Mouse (Mus musculus) MEL (cell line): ENCODE results near the gene Fxn. TPM values are rescaled to one million over a fixed set of nuclear protein-coding genes. Genes with fewer than 3 reads are reported as not detected.
"Not testable (repeated sequence)": the region's sequence is repeated elsewhere in the genome, so short reads cannot be mapped to it uniquely, and the experiment has no call there.

Source experiments
- DNase-seq: peaks from one replicate; pipeline ENCODE4 v3.0.0; 2011; ENCODE audit warnings: low read depth, low spot score
- H3K27ac ChIP-seq: 2 replicates; pipeline ENCODE4 v1.5.1; 2012; ENCODE audit warnings: low read depth, mild to moderate bottlenecking, control low read depth, low read length, moderate library complexity; ENCODE audit not compliant: control insufficient read depth
- H3K27me3 ChIP-seq, 2 experiments: fragments of 150-350 bp in 1 of 2; sonication (generic) in 1 of 2; 2 replicates each; pipeline ENCODE4 v1.6.1; 2012; ENCODE audit warnings: low read length in 2 of 2, mild to moderate bottlenecking in 2 of 2, improper control_type of control experiment in 1 of 2, moderate library complexity in 1 of 2; ENCODE audit not compliant: insufficient read depth in 2 of 2, control insufficient read depth in 1 of 2
- H3K36me3 ChIP-seq, 2 experiments: 2 replicates each; pipeline ENCODE4 v1.6.1; 2012 to 2014; ENCODE audit warnings: low read length in 2 of 2, improper control_type of control experiment in 1 of 2, inconsistent platforms in 1 of 2, mild to moderate bottlenecking in 1 of 2; ENCODE audit not compliant: insufficient read depth in 2 of 2, control insufficient read depth in 1 of 2
- H3K4me1 ChIP-seq, 2 experiments: fragments of 150-350 bp in 1 of 2; sonication (generic) in 1 of 2; 2 replicates each; pipeline ENCODE4 v1.6.1; 2012; ENCODE audit warnings: low read length in 2 of 2, improper control_type of control experiment in 1 of 2, mild to moderate bottlenecking in 1 of 2; ENCODE audit not compliant: insufficient read depth in 2 of 2, control insufficient read depth in 1 of 2
- H3K4me3 ChIP-seq, 2 experiments: fragments of 150-350 bp in 1 of 2; sonication (generic) in 1 of 2; 2 replicates each; pipeline ENCODE4 v1.5.1; 2012; ENCODE audit warnings: low read depth in 2 of 2, low read length in 2 of 2, mild to moderate bottlenecking in 2 of 2, moderate library complexity in 2 of 2, control low read depth in 1 of 2, improper control_type of control experiment in 1 of 2; ENCODE audit not compliant: control insufficient read depth in 1 of 2, insufficient read depth in 1 of 2
- H3K79me2 ChIP-seq: 2 replicates; pipeline ENCODE4 v1.6.1; 2012; ENCODE audit warnings: mild to moderate bottlenecking, low read length, moderate library complexity; ENCODE audit not compliant: control insufficient read depth, poor library complexity, insufficient read depth
- H3K9ac ChIP-seq: 2 replicates; pipeline ENCODE4 v1.6.1; 2012; ENCODE audit warnings: low read depth, mild to moderate bottlenecking, control low read depth, low read length, moderate library complexity; ENCODE audit not compliant: control insufficient read depth, poor library complexity, severe bottlenecking
- H3K9me3 ChIP-seq: fragments of 150-350 bp; sonication (generic); replicated peaks from 2 replicates; pipeline ENCODE4 v1.6.1; 2012; ENCODE audit warnings: mild to moderate bottlenecking, low read length, improper control_type of control experiment, moderate library complexity; ENCODE audit not compliant: insufficient read depth
- BHLHE40 ChIP-seq: IDR thresholded peaks from 2 replicates; pipeline ENCODE4 v1.6.1; 2012; ENCODE audit warnings: low read depth, mild to moderate bottlenecking, inconsistent platforms, low read length, improper control_type of control experiment, borderline replicate concordance
- CHD2 ChIP-seq: IDR thresholded peaks from 2 replicates; pipeline ENCODE4 v1.6.1; 2011; ENCODE audit warnings: low read length, improper control_type of control experiment
- E2F4 ChIP-seq: IDR thresholded peaks from 2 replicates; pipeline ENCODE4 v1.6.1; 2011; ENCODE audit warnings: low read depth, low read length, improper control_type of control experiment, borderline replicate concordance
- MAX ChIP-seq: IDR thresholded peaks from 2 replicates; pipeline ENCODE4 v1.6.1; 2011; ENCODE audit warnings: low read length, improper control_type of control experiment
- MAZ ChIP-seq: IDR thresholded peaks from 2 replicates; pipeline ENCODE4 v1.6.1; 2012; ENCODE audit warnings: low read depth, mild to moderate bottlenecking, inconsistent platforms, low read length, improper control_type of control experiment
- MYB ChIP-seq: IDR thresholded peaks from 2 replicates; pipeline ENCODE4 v1.6.1; 2011; ENCODE audit warnings: mild to moderate bottlenecking, low read depth, low read length, improper control_type of control experiment
- NELFE ChIP-seq: IDR thresholded peaks from 2 replicates; pipeline ENCODE4 v1.6.1; 2011; ENCODE audit warnings: low read depth, low read length, improper control_type of control experiment
- POLR2A ChIP-seq, 2 experiments: IDR thresholded peaks; 2 replicates each; pipeline ENCODE4 v1.6.1; 2011 to 2012; ENCODE audit warnings: low read length in 2 of 2, mild to moderate bottlenecking in 2 of 2, control low read depth in 1 of 2, improper control_type of control experiment in 1 of 2, low read depth in 1 of 2, moderate library complexity in 1 of 2; ENCODE audit not compliant: control insufficient read depth in 1 of 2, insufficient read depth in 1 of 2, poor library complexity in 1 of 2
- POLR2AphosphoS2 ChIP-seq: IDR thresholded peaks from 2 replicates; pipeline ENCODE4 v1.6.1; 2011; ENCODE audit warnings: low read length, improper control_type of control experiment
- POLR2AphosphoS5 ChIP-seq: IDR thresholded peaks from 2 replicates; pipeline ENCODE4 v1.6.1; 2012; ENCODE audit warnings: low read depth, borderline replicate concordance, mild to moderate bottlenecking, inconsistent platforms, low read length, moderate library complexity, mixed read lengths
- SIN3A ChIP-seq: IDR thresholded peaks from 2 replicates; pipeline ENCODE4 v1.6.1; 2012; ENCODE audit warnings: low read length, improper control_type of control experiment, inconsistent platforms
- TCF12 ChIP-seq: IDR thresholded peaks from 2 replicates; pipeline ENCODE4 v1.6.1; 2014; ENCODE audit warnings: low read depth, mild to moderate bottlenecking, inconsistent platforms, low read length, improper control_type of control experiment, moderate library complexity
- UBTF ChIP-seq: IDR thresholded peaks from 2 replicates; pipeline ENCODE4 v1.6.1; 2012; ENCODE audit warnings: low read depth, mild to moderate bottlenecking, inconsistent platforms, low read length, improper control_type of control experiment, moderate library complexity, borderline replicate concordance; ENCODE audit not compliant: insufficient read depth
- polyA plus RNA-seq, 2 experiments: library from polyadenylated mRNA; stranded (reverse) in 1 of 2; unstranded in 1 of 2; fragments of >175 nt in 1 of 2; fragments of >200 nt in 1 of 2; gene quantifications; 2 replicates each; pipeline versions ENCODE4 v1.2.1 to v1.2.4; 2012; ENCODE audit warnings: low replicate concordance in 2 of 2, low read depth in 1 of 2; ENCODE audit not compliant: insufficient read length in 2 of 2, insufficient read depth in 1 of 2, missing spikeins in 1 of 2
- total RNA-seq: library from RNA; depleted of rRNA; stranded (reverse); fragments of 300-350 nt; gene quantifications from 2 replicates; pipeline ENCODE4 v1.2.3, GENCODE M21; 2012

Fxn gene
- total and polyA plus RNA-seq, 3 experiments = 53.7 to 83.7 TPM; not detected in 1

DNA sequence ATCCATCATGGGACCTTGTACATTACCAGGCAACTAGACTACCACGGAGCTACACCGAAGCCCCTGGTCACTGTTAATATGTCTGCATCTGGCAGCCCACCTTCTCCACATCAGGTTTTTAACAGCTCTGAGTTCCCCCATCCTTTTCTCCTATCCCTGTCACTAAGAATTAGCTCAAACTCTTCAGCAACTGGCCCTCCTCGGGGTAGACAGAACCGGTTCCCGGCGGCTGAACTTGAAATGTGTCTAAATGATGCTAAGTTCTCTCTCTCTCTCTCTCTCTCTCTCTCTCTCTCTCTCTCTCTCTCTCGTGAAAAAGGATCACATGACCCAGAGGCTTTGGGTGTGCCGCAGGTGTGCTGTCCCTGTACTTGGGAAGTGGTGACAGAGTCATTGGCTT, 39.1 kb downstream of the Fxn start:
- H3K4me3 ChIP-seq = no peak overlapping the region
- H3K9ac ChIP-seq = no peak overlapping the region
- no peaks in the 10 kb centered on the region for H3K9me3 ChIP-seq
- no peaks in the 10 kb centered on the region for H3K79me2 ChIP-seq
- no peak for DNase-seq
- H3K4me1 ChIP-seq = no peaks in the 10 kb centered on the region
- H3K27ac ChIP-seq = no peak overlapping the region
- H3K27me3 ChIP-seq = no peaks in the 10 kb centered on the region
- no peak for TF ChIP-seq UBTF
- no peak for TF ChIP-seq SIN3A
- TF ChIP-seq CHD2 = no peak
- TF ChIP-seq POLR2A (IDR thresholded peaks at IDR 0.05; ENCODE audit: control insufficient read depth in 1 of 2, insufficient read depth in 1 of 2, low read depth in 1 of 2, low read length in 2 of 2, poor library complexity in 1 of 2) = no peak
- TF ChIP-seq MYB = no peak
- no peak for TF ChIP-seq POLR2AphosphoS5
- TF ChIP-seq MAZ = no peak
- TF ChIP-seq NELFE = no peak
- TF ChIP-seq E2F4 = no peak
- TF ChIP-seq POLR2AphosphoS2 = no peak
- H3K36me3 ChIP-seq = no peaks in the 10 kb centered on the region

DNA sequence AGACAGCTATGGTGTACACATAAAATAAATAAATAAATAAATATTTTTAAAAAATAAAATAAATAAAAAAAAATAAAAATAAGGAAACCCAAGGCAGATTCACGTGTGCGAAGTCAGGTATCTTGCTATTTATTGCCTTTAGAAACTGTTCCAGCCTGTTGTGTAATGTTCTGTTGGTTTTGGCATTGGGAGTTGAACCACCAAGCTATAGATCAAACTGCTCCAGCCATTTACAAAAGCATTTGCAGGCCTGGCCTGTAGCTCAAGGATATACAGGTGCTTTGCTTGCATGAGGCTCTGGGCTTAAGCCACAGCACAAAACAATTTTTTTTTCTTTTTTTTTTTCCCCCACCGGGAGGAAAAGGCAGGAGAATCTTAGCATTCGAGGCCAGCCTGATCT, 42.4 kb downstream of the Fxn start:
- Histone ChIP-seq H3K36me3 (no peaks in the 10 kb centered on the region), H3K4me1 (no peaks in the 10 kb centered on the region), H3K9me3 (no peaks in the 10 kb centered on the region), H3K27ac (no peak overlapping the region), H3K4me3 (no peak overlapping the region), H3K79me2 (no peaks in the 10 kb centered on the region), H3K27me3 (no peaks in the 10 kb centered on the region; a peak in 1 of 4 replicates), H3K9ac (no peak overlapping the region)
- no peak for TF ChIP-seq TCF12
- TF ChIP-seq POLR2AphosphoS2 = no peak
- no peak for TF ChIP-seq UBTF
- TF ChIP-seq MYB = no peak
- no peak for TF ChIP-seq MAX
- no peak for TF ChIP-seq POLR2A (IDR thresholded peaks at IDR 0.05; ENCODE audit: control insufficient read depth in 1 of 2, insufficient read depth in 1 of 2, low read depth in 1 of 2, low read length in 2 of 2, poor library complexity in 1 of 2)
- no peak for TF ChIP-seq BHLHE40
- DNase-seq = no peak

DNA sequence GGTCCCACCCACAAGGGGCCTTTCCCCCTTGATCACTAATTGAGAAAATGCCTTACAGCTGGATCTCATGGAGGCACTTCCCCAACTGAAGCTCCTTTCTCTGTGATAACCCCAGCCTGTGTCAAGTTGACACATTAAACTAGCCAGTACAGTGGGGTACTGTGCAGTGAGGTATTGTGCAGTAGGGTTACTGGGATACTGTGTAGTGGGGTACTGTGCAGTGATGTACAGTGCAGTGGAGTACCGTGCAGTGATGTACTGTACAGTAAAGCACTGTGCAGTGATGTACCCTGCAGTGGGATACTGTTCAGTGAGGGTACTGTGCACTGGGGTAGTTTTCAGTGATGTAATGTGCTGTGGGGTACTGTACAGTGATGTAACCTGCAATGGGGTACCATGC, 48.0 kb downstream of the Fxn start:
- not testable (repeated sequence) for H3K4me1 ChIP-seq, H3K9me3 ChIP-seq, H3K36me3 ChIP-seq, DNase-seq, H3K27ac ChIP-seq, H3K4me3 ChIP-seq, H3K27me3 ChIP-seq, H3K79me2 ChIP-seq, H3K9ac ChIP-seq
- TF ChIP-seq POLR2AphosphoS5 = peak; percentile 45; the same call in 1 of the 2 replicates
